Mouse (Mus musculus) ES-E14 (cell line): Measurements from ENCODE around the gene Cradd.

ENCODE experiments used
- CHD2 ChIP-seq: IDR thresholded peaks from 2 replicates; pipeline ENCODE4 v1.6.1; 2014; ENCODE audit warnings: mild to moderate bottlenecking, low read depth, low read length, inconsistent platforms
- HCFC1 ChIP-seq: IDR thresholded peaks from 2 replicates; pipeline ENCODE4 v1.6.1; 2012; ENCODE audit warnings: low read length, inconsistent platforms, borderline replicate concordance; ENCODE audit not compliant: insufficient read depth
- MAFK ChIP-seq: IDR thresholded peaks from 2 replicates; pipeline ENCODE4 v1.6.1; 2014; ENCODE audit warnings: mild to moderate bottlenecking, low read depth, low read length, inconsistent platforms; ENCODE audit not compliant: insufficient read depth
- ZC3H11A ChIP-seq: IDR thresholded peaks from 2 replicates; pipeline ENCODE4 v1.6.1; 2012; ENCODE audit warnings: low read depth, mild to moderate bottlenecking, inconsistent platforms, low read length, borderline replicate concordance
- ZNF384 ChIP-seq: IDR thresholded peaks from 2 replicates; pipeline ENCODE4 v1.6.1; 2012; ENCODE audit warnings: low read depth, low read length, inconsistent platforms

- TF ChIP-seq HCFC1: no peak
- TF ChIP-seq ZNF384: no peak
- TF ChIP-seq MAFK: no peak
- TF ChIP-seq CHD2: no peak
- no peak for TF ChIP-seq ZC3H11A
These were observed 24.7 kb downstream of the Cradd start for GRCm38 (mm10) chr10:95299010-95299807.
